Mouse (Mus musculus) hindbrain, postnatal 0 days (tissue): ENCODE measurements around the gene Rpgr. TPM values are rescaled to one million over a fixed set of nuclear protein-coding genes. Genes with fewer than 3 reads are reported as not detected.

ENCODE experiments used
- ATAC-seq: fragments of 200-750 bp; cut with Nextera tagmentation; 2 replicates; pipeline ENCODE4 v1.8.0; 2017; ENCODE audit warnings: mild to moderate bottlenecking, moderate TSS enrichment, moderate library complexity
- DNase-seq: peaks from one replicate; pipeline ENCODE4 v3.0.0-alpha.2; 2015; ENCODE audit warnings: low spot score
- H3K27ac ChIP-seq: fragments of 300-500 bp; sonication (generic); 2 replicates; pipeline ENCODE4 v1.5.1; 2014; ENCODE audit warnings: mild to moderate bottlenecking
- H3K27me3 ChIP-seq: fragments of 300-500 bp; sonication (generic); 2 replicates; pipeline ENCODE4 v1.6.1; 2014; ENCODE audit warnings: low read length, mixed read lengths; ENCODE audit not compliant: insufficient read depth
- H3K36me3 ChIP-seq: fragments of 300-500 bp; sonication (generic); 2 replicates; pipeline ENCODE4 v1.6.1; 2014; ENCODE audit warnings: low read length, mixed read lengths; ENCODE audit not compliant: insufficient read depth
- H3K4me1 ChIP-seq: fragments of 300-500 bp; sonication (generic); 2 replicates; pipeline ENCODE4 v1.6.1; 2014; ENCODE audit warnings: antibody characterized with exemption, low read length, mixed read lengths; ENCODE audit not compliant: insufficient read depth
- H3K4me2 ChIP-seq: fragments of 300-500 bp; sonication (generic); 2 replicates; pipeline ENCODE4 v1.6.1; 2014; ENCODE audit warnings: low read depth, mild to moderate bottlenecking, low read length, moderate library complexity, mixed read lengths
- H3K4me3 ChIP-seq: fragments of 300-500 bp; sonication (generic); 2 replicates; pipeline ENCODE4 v1.5.1; 2014; ENCODE audit warnings: low read length
- H3K9ac ChIP-seq: fragments of 300-500 bp; sonication (generic); replicated peaks from 2 replicates; pipeline ENCODE4 v1.6.1; 2014; ENCODE audit warnings: mild to moderate bottlenecking, low read length, moderate library complexity, mixed read lengths
- H3K9me3 ChIP-seq: fragments of 300-500 bp; sonication (generic); 2 replicates; pipeline ENCODE4 v1.6.1; 2016; ENCODE audit warnings: low read length, mixed read lengths
- CTCF ChIP-seq: IDR thresholded peaks from 2 replicates; pipeline ENCODE4 v1.5.1; 2016; ENCODE audit warnings: antibody characterized with exemption, control low read depth, low read depth
- WGBS: fragments of 180-500 bp; shearing (Covaris S2); extraction: QIAGEN DNeasy Blood & Tissue Kit; methylation state at CpG from one replicate; pipeline ENCODE4 v1.1.7; 2014; 5-methylcytosine and 5-hydroxymethylcytosine counted together
- polyA plus RNA-seq: library from polyadenylated mRNA; unstranded; fragments of >200 nt; fragmentation: Nextera tagmentation; extraction: Ambion mirVana; gene quantifications from 2 replicates; pipeline ENCODE4 v1.2.1, GENCODE M21; 2015
- total RNA-seq: library from RNA; depleted of rRNA; stranded (reverse); fragments of >200 nt; gene quantifications from 2 replicates; pipeline ENCODE4 v1.2.3, GENCODE M21; 2014

Gene Rpgr
- total and polyA plus RNA-seq, 2 experiments from 2014 or later = 17.9 to 22.9 TPM

DNA sequence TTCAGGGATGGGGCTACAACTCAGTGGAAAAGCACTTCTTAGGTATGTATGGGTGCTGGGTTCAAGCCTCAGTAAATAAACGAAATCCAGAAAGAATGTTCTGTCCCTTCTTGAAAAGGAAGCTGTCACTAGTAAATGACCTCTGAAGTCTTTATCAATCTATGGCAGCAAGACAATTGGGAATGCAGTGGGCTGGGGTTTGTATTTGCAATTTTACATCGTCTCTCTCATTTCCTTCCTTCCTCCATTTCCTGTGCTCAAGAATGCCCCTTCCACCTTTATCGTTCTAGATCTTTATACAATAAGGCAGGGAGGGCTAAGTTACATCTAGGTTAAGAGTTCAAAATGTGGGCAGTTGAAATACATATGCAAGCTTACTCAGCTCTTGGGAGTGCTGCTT lies 17.9 kb upstream of the Rpgr start:
- DNase-seq = no peak
- Histone ChIP-seq H3K27me3 (no peaks in the 10 kb centered on the region), H3K36me3 (no peaks in the 10 kb centered on the region), H3K4me3 (no peak overlapping the region), H3K9ac (no peak overlapping the region), H3K4me1 (no peaks in the 10 kb centered on the region), H3K4me2 (no peak overlapping the region), H3K27ac (no peak overlapping the region), H3K9me3 (no peaks in the 10 kb centered on the region)
- ATAC-seq = no peak
- no peak for TF ChIP-seq CTCF
- 80% methylated on average over 3 of the region's 3 CpGs for WGBS

GRCm38 (mm10) chrX:10233051-10233450 lies 16.3 kb upstream of the Rpgr start:
- TF ChIP-seq CTCF = peak; percentile 59
- H3K9ac ChIP-seq = no peak overlapping the region
- no peaks in the 10 kb centered on the region for H3K36me3 ChIP-seq
- DNase-seq (peak; percentile 68), ATAC-seq (no peak)
- no peak overlapping the region for H3K4me3 ChIP-seq
- WGBS = 62% methylated on average over 2 of the region's 2 CpGs
- no peaks in the 10 kb centered on the region for H3K27me3 ChIP-seq
- no peak overlapping the region for H3K27ac ChIP-seq
- H3K9me3 ChIP-seq = no peaks in the 10 kb centered on the region
- H3K4me2 ChIP-seq = no peak overlapping the region
- H3K4me1 ChIP-seq = no peaks in the 10 kb centered on the region

- peak; percentile 58 for DNase-seq
- H3K4me2 ChIP-seq = no peak overlapping the region
- no peak overlapping the region for H3K27ac ChIP-seq
- H3K4me3 ChIP-seq = no peak overlapping the region
- no peak for TF ChIP-seq CTCF
- H3K9ac ChIP-seq = no peak overlapping the region
- no peaks in the 10 kb centered on the region for H3K4me1 ChIP-seq
- WGBS = 60% methylated on average over 6 of the region's 6 CpGs
- no peaks in the 10 kb centered on the region for H3K9me3 ChIP-seq
- H3K27me3 ChIP-seq = no peaks in the 10 kb centered on the region
- H3K36me3 ChIP-seq = no peaks in the 10 kb centered on the region
- no peak for ATAC-seq
Observed at GRCm38 (mm10) chrX:10219281-10219680, 2.6 kb upstream of the Rpgr start.

DNA sequence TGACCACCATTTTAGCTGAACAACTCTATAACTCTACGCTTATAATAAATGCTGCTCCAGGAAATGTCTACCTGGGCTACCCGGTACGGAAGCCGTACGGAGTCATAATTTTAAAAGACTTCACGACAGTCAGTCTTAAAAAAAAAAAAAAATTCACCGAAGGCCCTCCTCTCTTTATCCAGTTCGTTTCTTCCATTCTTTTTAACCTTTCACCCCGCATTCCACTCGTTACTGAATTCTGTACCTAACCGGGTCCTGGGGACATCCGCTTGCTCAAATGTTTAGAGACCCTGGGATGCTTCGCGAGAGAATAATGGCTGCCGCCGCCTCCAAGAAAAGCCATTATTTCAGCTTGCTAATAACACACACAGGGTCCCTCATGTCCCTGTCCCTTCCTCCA lies 748 bp downstream of the Rpgr start:
- no peak for TF ChIP-seq CTCF
- peak; percentile 41 for ATAC-seq
- H3K27ac ChIP-seq = peak overlapping the region; percentile 89
- peak overlapping the region; percentile 64 for H3K9ac ChIP-seq
- peak overlapping the region; percentile 52 for H3K4me2 ChIP-seq
- DNase-seq = peak; percentile 61
- 35% methylated on average over 16 of the region's 16 CpGs for WGBS
- peak overlapping the region; percentile 52 for H3K4me3 ChIP-seq
- no peaks in the 10 kb centered on the region for H3K4me1 ChIP-seq
- no peaks in the 10 kb centered on the region for H3K27me3 ChIP-seq
- no peaks in the 10 kb centered on the region for H3K9me3 ChIP-seq
- H3K36me3 ChIP-seq = no peaks in the 10 kb centered on the region

DNA sequence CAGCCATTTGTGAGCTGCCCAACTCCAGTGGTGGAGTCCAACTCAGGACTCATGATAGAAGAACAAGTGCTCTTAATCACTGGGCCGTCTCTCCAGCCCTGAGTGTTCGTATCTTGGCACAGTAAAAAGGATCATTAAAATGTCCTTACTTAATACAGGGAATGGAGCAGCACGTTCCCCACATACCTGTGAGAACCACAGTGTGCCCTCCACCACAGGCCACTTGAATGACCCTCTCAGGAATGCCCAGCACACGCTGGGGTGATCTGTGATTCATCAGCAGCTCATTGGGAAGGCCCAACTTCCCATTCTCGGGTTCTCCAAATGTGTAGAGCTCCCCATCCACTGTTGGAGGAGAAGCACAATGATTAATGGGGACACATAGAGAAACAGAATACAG lies 10.8 kb downstream of the Rpgr start:
- Histone ChIP-seq H3K27ac (no peak overlapping the region), H3K4me3 (no peak overlapping the region), H3K9me3 (no peaks in the 10 kb centered on the region), H3K9ac (no peak overlapping the region), H3K4me2 (no peak overlapping the region), H3K4me1 (no peaks in the 10 kb centered on the region), H3K27me3 (no peaks in the 10 kb centered on the region), H3K36me3 (no peaks in the 10 kb centered on the region)
- WGBS = 83% methylated on average over 5 of the region's 5 CpGs
- no peak for TF ChIP-seq CTCF
- no peak for ATAC-seq
- DNase-seq = no peak

DNA sequence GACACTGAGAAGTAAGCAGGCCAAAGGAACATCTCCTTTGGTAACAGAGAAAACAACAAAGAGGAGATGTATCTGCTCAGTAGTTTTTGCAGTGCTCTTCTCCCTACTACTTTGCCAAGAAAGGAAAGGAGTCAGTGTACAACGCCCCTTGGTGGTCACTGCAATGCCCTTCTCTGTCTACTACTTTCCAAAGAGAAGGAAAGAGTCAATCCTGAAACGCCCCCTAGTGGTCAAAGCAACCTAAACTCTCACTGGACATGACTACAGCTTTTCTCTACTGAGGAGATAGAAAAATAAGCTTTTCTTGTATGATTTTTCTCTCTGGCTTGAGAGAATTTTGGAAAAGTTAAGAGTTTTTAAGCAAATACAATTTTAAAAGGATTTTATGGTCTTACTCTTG lies 15.4 kb downstream of the Rpgr start:
- DNase-seq (peak; percentile 76), ATAC-seq (0 out of 2 replicates have a peak, but pooled peaks have one; percentile 49)
- no peaks in the 10 kb centered on the region for H3K4me1 ChIP-seq
- H3K9me3 ChIP-seq = no peaks in the 10 kb centered on the region
- H3K27me3 ChIP-seq = no peaks in the 10 kb centered on the region
- WGBS = 30% methylated on average over 2 of the region's 2 CpGs
- peak; percentile 69 for TF ChIP-seq CTCF
- H3K4me2 ChIP-seq = no peak overlapping the region
- no peak overlapping the region for H3K9ac ChIP-seq
- no peak overlapping the region for H3K4me3 ChIP-seq
- H3K27ac ChIP-seq = no peak overlapping the region
- no peaks in the 10 kb centered on the region for H3K36me3 ChIP-seq

- DNase-seq (no peak), ATAC-seq (no peak)
- H3K27me3 ChIP-seq = no peaks in the 10 kb centered on the region
- WGBS = 65% methylated on average over 3 of the region's 3 CpGs
- H3K9me3 ChIP-seq = no peaks in the 10 kb centered on the region
- H3K4me3 ChIP-seq = no peak overlapping the region
- TF ChIP-seq CTCF = no peak
- no peaks in the 10 kb centered on the region for H3K4me1 ChIP-seq
- H3K27ac ChIP-seq = no peak overlapping the region
- no peak overlapping the region for H3K9ac ChIP-seq
- H3K36me3 ChIP-seq = no peaks in the 10 kb centered on the region
- H3K4me2 ChIP-seq = no peak overlapping the region
Observed at GRCm38 (mm10) chrX:10152390-10152789, 64.3 kb downstream of the Rpgr start.
